Mouse (Mus musculus) intestine, embryonic 15.5 days (tissue): ENCODE data around the gene Nom1. TPM values are rescaled to one million over a fixed set of nuclear protein-coding genes. Genes with fewer than 3 reads are reported as not detected.

Experiments used
- ATAC-seq: fragments of 200-750 bp; cut with Nextera tagmentation; 2 replicates; pipeline ENCODE4 v1.8.0; 2017; ENCODE audit warnings: moderate TSS enrichment, moderate library complexity
- H3K27ac ChIP-seq: fragments of 300-500 bp; sonication (generic); 2 replicates; pipeline ENCODE4 v1.5.1; 2015; ENCODE audit warnings: mild to moderate bottlenecking, inconsistent platforms
- H3K27me3 ChIP-seq: fragments of 300-500 bp; sonication (generic); replicated peaks from 2 replicates; pipeline ENCODE4 v1.6.1; 2015; ENCODE audit warnings: inconsistent platforms
- H3K36me3 ChIP-seq: fragments of 300-500 bp; sonication (generic); 2 replicates; pipeline ENCODE4 v1.6.1; 2015; ENCODE audit warnings: inconsistent platforms
- H3K4me1 ChIP-seq: fragments of 300-500 bp; sonication (generic); replicated peaks from 2 replicates; pipeline ENCODE4 v1.6.1; 2015; ENCODE audit warnings: inconsistent platforms
- H3K4me2 ChIP-seq: fragments of 300-500 bp; sonication (generic); replicated peaks from 2 replicates; pipeline ENCODE4 v1.6.1; 2015; ENCODE audit warnings: mild to moderate bottlenecking, inconsistent platforms
- H3K4me3 ChIP-seq: fragments of 300-500 bp; sonication (generic); replicated peaks from 2 replicates; pipeline ENCODE4 v1.5.1; 2015; ENCODE audit warnings: inconsistent platforms
- H3K9ac ChIP-seq: fragments of 300-500 bp; sonication (generic); 2 replicates; pipeline ENCODE4 v1.6.1; 2015; ENCODE audit warnings: inconsistent platforms
- H3K9me3 ChIP-seq: fragments of 300-500 bp; sonication (generic); 2 replicates; pipeline ENCODE4 v1.6.1; 2016; ENCODE audit warnings: inconsistent platforms
- WGBS: fragments of 180-500 bp; shearing (Covaris S2); methylation state at CpG from one replicate; pipeline ENCODE4 v1.1.7; 2015; 5-methylcytosine and 5-hydroxymethylcytosine counted together
- polyA plus RNA-seq: library from polyadenylated mRNA; unstranded; fragments of >200 nt; fragmentation: Nextera tagmentation; extraction: Ambion mirVana; gene quantifications from 2 replicates; pipeline ENCODE4 v1.2.1, GENCODE M21; 2015

Nom1 gene
- polyA plus RNA-seq, 1 experiment from 2014 or later = 31.0 TPM

DNA sequence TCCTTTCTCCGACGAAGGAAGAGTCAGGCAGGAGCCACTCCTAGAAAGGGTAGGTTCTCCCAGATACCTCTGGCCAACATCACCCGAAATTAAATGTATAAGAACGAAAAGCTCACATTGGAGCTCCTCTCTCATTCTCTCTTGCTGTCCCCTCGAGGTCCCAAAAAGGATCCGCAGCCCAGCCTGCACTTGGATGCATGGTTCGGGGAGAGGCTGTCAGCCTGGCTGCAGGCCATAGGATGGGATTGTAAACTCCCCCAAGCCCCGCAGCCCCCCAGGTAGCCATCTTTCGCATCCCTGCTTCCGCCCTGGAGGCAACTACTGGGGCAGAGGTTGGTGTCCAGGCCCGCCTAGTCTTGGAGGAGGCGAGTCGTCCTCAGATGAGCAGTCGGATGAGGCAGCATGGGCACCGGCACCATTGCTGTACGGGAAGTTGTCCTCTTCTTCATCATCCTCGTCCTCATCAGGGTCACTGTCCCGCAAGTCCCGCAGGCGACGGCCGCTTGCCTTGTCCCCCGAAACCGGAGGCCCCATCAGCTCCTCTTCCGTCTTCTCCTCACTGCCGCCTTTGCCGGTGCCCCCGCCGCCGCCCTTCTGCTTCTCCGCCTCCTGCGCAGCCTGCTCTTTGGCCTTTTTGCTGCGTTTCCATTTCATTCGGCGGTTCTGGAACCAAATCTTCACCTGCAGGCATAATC is 39.2 kb downstream of the Nom1 start:
- Histone ChIP-seq H3K27ac (no peak overlapping the region), H3K4me3 (no peak overlapping the region), H3K4me2 (no peak overlapping the region), H3K9ac (no peak overlapping the region), H3K27me3 (peaks cover 84% of the 10 kb centered on the region), H3K4me1 (peaks cover 14% of the 10 kb centered on the region; the same call in 1 of the 2 replicates), H3K36me3 (no peaks in the 10 kb centered on the region), H3K9me3 (no peaks in the 10 kb centered on the region)
- 32% methylated on average over 35 of the region's 35 CpGs for WGBS
- no peak for ATAC-seq

DNA sequence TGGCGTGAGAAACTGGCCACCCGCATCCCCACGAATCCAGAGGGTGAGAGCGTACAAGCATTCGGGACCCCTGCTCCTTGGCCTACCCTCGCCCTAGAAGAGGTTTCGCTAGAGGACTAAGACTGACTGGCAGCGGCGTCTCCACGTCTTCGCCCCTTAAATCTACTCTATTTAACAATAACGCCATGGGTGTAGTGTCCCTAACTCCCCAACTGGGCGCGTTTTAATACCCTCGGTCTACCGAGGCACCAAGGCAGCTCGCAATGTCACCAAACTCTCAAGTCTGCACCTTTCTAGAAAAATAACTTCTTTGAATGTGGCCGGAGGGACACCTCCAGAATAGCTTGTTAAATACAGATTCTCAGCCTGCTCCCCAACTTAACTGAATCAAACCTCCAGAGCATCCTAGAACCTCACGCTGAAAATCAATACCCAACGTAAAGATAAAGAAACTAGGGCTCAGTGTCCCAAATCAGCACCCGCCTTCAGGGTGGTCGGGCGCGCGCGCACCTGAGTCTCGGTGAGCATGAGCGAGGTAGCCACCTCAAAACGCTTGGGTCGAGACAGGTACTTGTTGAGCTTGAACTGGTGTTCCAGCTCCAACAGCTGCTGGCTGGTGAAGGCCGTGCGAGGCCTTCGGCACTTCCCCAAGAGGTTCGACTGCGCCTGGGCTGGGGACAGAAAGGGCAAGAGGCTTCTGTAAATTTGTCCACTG is 39.9 kb downstream of the Nom1 start:
- peaks cover 84% of the 10 kb centered on the region for H3K27me3 ChIP-seq
- ATAC-seq = no peak
- H3K4me1 ChIP-seq = peaks cover 16% of the 10 kb centered on the region; the same call in 1 of the 2 replicates
- peak overlapping the region; percentile 12; the same call in 1 of the 2 replicates for H3K4me2 ChIP-seq
- WGBS = 28% methylated on average over 35 of the region's 35 CpGs
- no peak overlapping the region for H3K4me3 ChIP-seq
- H3K36me3 ChIP-seq = no peaks in the 10 kb centered on the region
- H3K9ac ChIP-seq = no peak overlapping the region
- H3K27ac ChIP-seq = no peak overlapping the region
- no peaks in the 10 kb centered on the region for H3K9me3 ChIP-seq

DNA sequence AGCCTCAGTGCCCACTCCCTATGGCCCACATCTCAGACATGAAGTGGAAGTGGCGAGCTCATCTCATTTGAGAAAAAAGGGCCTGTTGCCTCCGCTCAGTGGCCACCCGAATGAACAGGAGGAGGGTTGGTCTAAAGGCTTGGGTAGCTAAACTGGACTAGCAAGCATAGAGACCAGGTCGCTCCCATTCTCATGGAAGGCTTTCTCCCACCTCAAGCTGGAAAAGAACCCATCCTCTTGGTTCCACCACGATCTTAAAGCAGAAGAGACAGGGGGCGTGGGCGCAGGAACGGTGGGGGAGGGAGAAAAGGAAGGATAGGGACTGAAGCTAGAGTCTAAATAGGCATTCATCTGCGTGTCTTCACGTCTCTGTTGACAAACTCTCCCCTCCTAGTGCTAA is 40.6 kb downstream of the Nom1 start:
- Histone ChIP-seq H3K4me3 (no peak overlapping the region), H3K27me3 (peaks cover 79% of the 10 kb centered on the region), H3K36me3 (no peaks in the 10 kb centered on the region), H3K27ac (no peak overlapping the region), H3K9ac (no peak overlapping the region), H3K4me1 (peaks cover 16% of the 10 kb centered on the region; the same call in 1 of the 2 replicates), H3K9me3 (no peaks in the 10 kb centered on the region), H3K4me2 (peak overlapping the region; percentile 12)
- no peak for ATAC-seq
- 22% methylated on average over 10 of the region's 10 CpGs for WGBS

DNA sequence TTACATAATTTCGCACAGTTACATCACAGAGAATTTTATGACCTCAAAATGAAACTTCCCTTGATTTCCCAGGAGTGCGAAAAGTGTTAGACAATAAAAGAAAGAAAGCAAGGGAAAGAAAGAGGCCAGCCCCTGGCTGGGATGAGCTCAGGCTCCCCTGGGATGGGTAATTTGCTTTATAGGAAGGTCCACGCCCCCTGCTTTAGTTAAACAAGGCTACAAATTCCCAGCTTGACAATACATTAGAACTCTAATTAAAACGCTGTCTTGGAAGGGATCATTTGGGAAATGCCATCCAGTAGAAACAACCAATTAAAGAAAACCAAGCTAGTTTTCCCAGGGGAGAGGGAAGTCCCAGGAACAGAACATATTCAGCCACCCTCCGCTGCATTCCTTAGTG is 41.1 kb downstream of the Nom1 start:
- peaks cover 16% of the 10 kb centered on the region; the same call in 1 of the 2 replicates for H3K4me1 ChIP-seq
- no peak overlapping the region for H3K9ac ChIP-seq
- H3K4me2 ChIP-seq = peak overlapping the region; percentile 79
- WGBS = 24% methylated on average over 5 of the region's 5 CpGs
- H3K36me3 ChIP-seq = no peaks in the 10 kb centered on the region
- H3K27ac ChIP-seq = no peak overlapping the region
- no peak overlapping the region for H3K4me3 ChIP-seq
- no peaks in the 10 kb centered on the region for H3K9me3 ChIP-seq
- H3K27me3 ChIP-seq = peaks cover 82% of the 10 kb centered on the region
- no peak for ATAC-seq

DNA sequence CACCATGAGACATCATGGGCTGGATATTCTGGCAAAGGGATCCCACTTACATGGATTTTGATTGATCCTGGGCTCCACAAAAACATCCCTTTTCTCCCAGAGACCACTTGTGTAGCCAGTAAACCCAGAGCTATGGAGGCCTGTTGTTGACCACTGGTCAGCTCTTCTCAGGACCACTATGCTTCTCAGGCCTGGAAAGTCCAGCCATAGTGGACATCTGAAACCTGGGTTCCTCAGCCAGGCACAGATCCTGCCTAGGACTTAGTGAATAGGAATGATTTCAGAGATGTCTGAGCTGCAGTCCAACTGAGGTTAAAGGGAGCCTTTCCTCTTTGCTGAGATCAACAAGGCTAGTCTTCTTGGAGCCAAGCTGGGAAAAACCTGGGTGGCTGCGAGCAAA is 41.6 kb downstream of the Nom1 start:
- H3K27ac ChIP-seq = no peak overlapping the region
- peak overlapping the region; percentile 50; the same call in 1 of the 2 replicates for H3K4me3 ChIP-seq
- H3K27me3 ChIP-seq = peaks cover 85% of the 10 kb centered on the region
- no peak overlapping the region for H3K9ac ChIP-seq
- no peaks in the 10 kb centered on the region for H3K9me3 ChIP-seq
- H3K4me2 ChIP-seq = peak overlapping the region; percentile 79
- no peaks in the 10 kb centered on the region for H3K36me3 ChIP-seq
- WGBS = 14% methylated on average over 1 of the region's 1 CpGs
- no peak for ATAC-seq
- H3K4me1 ChIP-seq = peaks cover 16% of the 10 kb centered on the region; the same call in 1 of the 2 replicates

DNA sequence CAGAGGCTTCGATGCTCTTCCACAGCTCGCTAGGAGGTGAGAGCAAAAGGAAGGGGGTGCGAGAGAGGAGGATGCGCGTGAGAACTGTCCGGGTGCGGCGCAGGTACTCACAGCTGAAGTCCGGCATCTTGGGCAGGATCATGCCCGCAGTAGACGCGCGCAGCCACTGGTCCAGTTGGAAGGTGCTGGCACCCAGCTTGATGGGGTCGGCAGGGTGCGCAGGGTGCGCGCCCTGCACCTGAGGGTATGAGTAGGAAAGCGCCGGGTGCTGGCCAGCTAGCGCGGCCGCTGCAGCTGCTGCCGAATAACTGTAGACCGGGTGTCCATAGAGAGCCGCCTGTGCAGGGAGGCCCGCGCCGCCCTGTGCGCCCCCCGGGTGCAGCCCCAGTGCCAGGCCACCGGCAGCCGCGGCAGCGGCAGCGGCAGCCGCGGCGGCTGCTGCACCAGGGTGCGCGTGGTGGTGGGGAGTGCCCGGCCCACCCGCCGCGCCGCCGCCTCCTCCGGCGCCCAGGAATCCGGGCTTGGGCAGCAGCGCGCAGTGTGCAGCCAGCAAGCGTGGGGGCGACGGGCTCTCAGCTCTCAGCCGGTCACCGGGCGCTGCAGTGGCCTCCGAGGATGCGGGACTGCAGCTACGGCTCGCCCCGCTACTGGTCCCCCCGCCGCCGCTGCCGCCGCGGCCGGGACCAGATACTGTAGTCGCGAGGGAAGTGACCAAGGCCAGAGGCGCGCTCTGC is 43.2 kb downstream of the Nom1 start:
- H3K27me3 ChIP-seq = peaks cover 78% of the 10 kb centered on the region
- peak; percentile 21 for ATAC-seq

DNA sequence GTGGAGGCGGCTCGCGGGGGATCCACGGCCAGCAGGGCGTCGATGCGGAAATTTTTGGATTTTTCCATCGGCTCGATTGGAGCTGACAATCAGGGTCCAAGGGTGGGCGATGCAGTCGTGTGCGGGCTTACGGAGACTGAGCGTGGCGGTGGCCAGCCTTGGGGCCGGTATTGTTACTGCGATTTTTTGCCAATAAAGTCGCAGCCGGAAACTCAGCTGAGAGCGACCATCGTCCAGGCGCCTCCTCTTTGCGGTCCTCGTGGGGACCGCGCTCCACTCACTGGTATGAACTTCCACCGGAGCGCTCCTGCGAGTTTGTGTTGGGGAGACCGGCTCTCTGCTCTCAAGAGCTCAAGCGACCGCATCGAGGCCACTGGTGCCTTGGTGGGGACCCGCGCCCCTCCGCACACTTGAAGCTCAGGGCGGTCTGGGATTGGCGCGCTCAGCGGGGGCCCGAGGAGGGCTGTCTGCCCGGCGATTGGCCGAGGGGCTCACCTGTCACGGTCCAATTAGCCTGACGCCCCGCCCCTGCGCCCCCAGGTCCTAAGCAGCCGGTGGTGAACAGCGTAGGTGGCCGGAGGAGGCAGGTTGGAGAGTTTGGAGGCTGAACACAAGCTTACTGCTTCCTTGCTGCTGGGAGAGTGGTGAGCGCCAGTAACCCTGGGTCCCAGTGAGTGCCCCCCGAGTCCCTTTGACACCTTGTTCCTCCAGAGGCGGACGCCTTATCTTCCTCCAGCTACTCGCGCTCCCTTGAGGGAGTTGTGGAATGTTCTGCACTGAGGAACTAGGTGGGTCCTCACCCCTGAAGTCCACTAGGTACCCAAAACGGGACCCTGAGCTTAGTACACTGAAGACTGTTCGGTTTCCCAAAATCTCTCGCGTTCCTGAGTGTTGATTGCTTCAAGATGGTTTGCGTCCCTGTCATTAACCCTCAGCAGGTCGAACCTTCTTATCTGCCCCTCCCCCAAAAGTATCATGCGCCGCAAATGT is 44.0 kb downstream of the Nom1 start, which contains the start of gene Mnx1:
Gene Mnx1 (minus strand): TSS at position 263 of the 990 bp plus-strand sequence.
- H3K27me3 ChIP-seq = peaks cover 81% of the 10 kb centered on the region
- H3K9me3 ChIP-seq = no peaks in the 10 kb centered on the region

More for the DNA sequence above, 43.2 kb downstream of the Nom1 start:
- Histone ChIP-seq H3K4me3 (peak overlapping the region; percentile 50), H3K9me3 (no peaks in the 10 kb centered on the region), H3K9ac (peak overlapping the region; percentile 39), H3K27ac (no peak overlapping the region), H3K36me3 (no peaks in the 10 kb centered on the region), H3K4me2 (peak overlapping the region; percentile 79), H3K4me1 (peaks cover 16% of the 10 kb centered on the region; the same call in 1 of the 2 replicates)
- WGBS = under 1% methylated on average over 73 of the region's 73 CpGs

DNA sequence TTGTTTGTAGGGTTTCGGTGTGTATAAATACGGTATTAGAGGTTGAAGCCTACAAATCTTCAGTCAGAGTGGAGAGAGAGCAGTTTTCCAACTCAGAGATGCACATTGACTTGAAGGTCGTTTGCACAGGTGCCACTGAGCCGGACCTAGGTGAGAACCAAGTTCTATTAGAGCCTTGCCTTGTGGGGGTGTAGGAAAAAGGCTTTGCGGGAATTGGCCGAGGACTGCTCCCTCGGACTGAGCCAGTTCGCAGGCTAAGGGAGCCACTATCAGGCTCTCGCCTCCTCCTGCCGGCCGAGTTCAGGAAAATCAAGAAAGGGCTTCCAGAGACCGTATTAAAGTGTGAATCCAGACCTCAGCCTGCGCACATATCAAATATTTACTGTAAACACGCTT is 44.7 kb downstream of the Nom1 start:
- peak; percentile 52 for ATAC-seq
- H3K9ac ChIP-seq = peak overlapping the region; percentile 39; the same call in 1 of the 2 replicates
- no peaks in the 10 kb centered on the region for H3K9me3 ChIP-seq
- H3K4me3 ChIP-seq = peak overlapping the region; percentile 50
- peak overlapping the region; percentile 79 for H3K4me2 ChIP-seq
- H3K27ac ChIP-seq = no peak overlapping the region
- peaks cover 80% of the 10 kb centered on the region for H3K27me3 ChIP-seq
- peaks cover 16% of the 10 kb centered on the region; the same call in 1 of the 2 replicates for H3K4me1 ChIP-seq
- no peaks in the 10 kb centered on the region for H3K36me3 ChIP-seq
- WGBS = under 1% methylated on average over 14 of the region's 14 CpGs

More for the DNA sequence above, 44.0 kb downstream of the Nom1 start, which contains the start of gene Mnx1:
- Histone ChIP-seq H3K4me1 (peaks cover 16% of the 10 kb centered on the region; the same call in 1 of the 2 replicates), H3K27ac (peak within 1 kb of the TSS; percentile 44; the same call in 1 of the 2 replicates), H3K9ac (peak within 1 kb of the TSS; percentile 39), H3K36me3 (no peaks in the 10 kb centered on the region), H3K4me3 (peak within 1 kb of the TSS; percentile 50), H3K4me2 (peak within 1 kb of the TSS; percentile 79)
- under 1% methylated on average over 65 of the region's 65 CpGs for WGBS
- ATAC-seq = peak; percentile 93

DNA sequence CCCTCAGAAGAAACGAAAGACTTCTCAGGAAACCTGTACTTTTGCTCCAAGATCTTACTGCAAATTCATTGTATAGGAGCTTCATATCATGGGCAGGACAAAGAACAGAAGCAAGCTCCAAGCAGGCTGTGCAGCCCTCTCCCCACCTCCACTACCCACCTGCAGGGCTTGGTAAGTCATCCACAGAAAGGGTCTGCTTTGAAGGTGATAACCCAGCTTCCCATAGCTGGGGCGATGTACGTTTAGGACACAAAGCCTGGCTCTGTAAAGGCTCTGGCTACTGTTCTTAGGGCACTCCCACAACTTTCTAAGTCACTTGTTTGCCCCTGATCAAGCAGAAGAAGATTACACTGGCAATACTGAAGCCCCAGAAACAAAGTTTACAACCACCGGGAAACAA is 49.3 kb downstream of the Nom1 start:
- no peak for ATAC-seq
- Histone ChIP-seq H3K4me1 (0 out of 2 replicates have a peak, but pooled peaks cover 3% of the 10 kb centered on the region), H3K9me3 (no peaks in the 10 kb centered on the region), H3K36me3 (no peaks in the 10 kb centered on the region), H3K27ac (no peak overlapping the region), H3K4me3 (no peak overlapping the region), H3K27me3 (peaks cover 79% of the 10 kb centered on the region), H3K9ac (no peak overlapping the region), H3K4me2 (no peak overlapping the region)
- WGBS = 19% methylated on average over 4 of the region's 4 CpGs

DNA sequence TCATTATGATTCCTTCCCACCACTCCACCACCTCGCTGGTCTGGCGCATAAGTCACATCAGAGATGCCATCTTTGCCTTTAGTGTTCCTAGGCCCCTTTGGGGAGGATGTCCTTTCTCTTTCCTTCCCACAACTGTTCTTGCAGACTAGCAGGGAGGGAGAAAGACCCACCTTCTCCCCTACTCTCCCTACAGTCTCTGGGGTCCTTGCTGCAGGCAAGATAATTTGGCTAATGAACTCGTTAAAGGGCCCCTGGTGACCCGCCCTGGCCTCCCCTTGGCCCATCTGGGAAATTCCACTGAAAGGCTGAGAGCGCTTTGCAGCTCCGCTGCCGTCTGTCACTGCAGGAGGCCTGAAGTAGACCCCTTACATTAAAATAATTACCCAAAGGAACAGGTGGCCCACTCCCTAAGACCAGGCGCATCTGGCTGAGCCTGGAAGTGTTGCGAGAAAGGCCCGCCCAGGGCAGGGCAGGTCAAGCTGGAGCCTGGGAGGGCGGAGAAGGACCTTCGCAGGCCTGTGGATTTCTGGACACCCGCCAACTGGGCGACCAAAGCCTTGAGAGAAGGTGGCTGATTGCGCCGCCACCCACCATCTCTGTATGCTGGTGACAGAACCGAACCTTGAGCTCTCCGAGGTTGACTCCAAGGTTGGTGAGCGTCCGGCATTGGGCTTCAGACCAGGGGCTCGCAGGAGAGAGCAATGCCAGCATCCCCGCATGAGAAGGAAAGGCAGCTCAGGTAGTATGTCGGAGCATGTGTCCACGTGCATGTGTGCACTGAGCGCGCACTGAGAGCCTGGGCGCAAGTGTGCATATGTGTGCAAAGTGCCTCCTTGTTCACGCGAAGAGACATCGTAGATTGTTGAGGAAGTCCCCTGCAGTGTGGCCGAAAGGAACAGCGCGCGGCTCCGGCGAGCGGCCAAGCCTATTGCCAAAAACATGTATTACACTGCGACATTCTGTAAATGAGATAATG is 50.8 kb downstream of the Nom1 start:
- Histone ChIP-seq H3K4me2 (peak overlapping the region; percentile 10), H3K9ac (no peak overlapping the region), H3K36me3 (no peaks in the 10 kb centered on the region), H3K4me1 (0 out of 2 replicates have a peak, but pooled peaks cover 2% of the 10 kb centered on the region), H3K9me3 (no peaks in the 10 kb centered on the region), H3K27me3 (peaks cover 71% of the 10 kb centered on the region), H3K4me3 (0 out of 2 replicates have a peak overlapping the region, but pooled peaks have one; percentile 4), H3K27ac (no peak overlapping the region)
- ATAC-seq = peak; percentile 62
- WGBS = 12% methylated on average over 38 of the region's 38 CpGs
